Mouse (Mus musculus): ENCODE measurements around the gene Oas1g. TPM values are rescaled to one million over a fixed set of nuclear protein-coding genes. Genes with fewer than 3 reads are reported as not detected.
"Not testable (repeated sequence)": the region's sequence is repeated elsewhere in the genome, so short reads cannot be mapped to it uniquely, and the experiment has no call there.

The Oas1g gene
- total RNA-seq, 2 experiments from 2014 or later = not detected

GRCm38 (mm10) chr5:120890991-120891390 lies 3.6 kb upstream of the Oas1g start:
- DNase-seq (ENCODE audit: low spot score in 2 of 2) = no peak

DNA sequence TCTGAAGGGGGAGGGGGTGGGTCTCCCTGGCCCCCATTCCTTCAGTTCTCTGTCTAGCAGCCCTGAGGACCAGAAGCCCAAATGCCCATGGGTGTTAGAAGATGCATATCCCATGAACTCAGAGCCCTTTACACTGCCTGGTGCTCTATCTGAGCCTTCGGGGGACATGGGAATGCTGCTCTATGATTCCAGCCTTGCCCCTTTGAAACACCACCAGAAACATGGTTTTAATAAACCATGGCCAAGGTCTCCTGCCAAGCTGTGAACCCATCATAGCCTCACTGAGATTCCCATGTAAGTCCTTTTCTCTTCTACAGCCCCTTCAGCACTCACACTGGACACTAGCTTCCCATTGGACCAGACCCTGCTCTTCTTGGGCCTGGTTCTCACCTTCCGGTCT lies 2.6 kb upstream of the Oas1g start:
- no peak for DNase-seq (ENCODE audit: low spot score in 2 of 2)

DNA sequence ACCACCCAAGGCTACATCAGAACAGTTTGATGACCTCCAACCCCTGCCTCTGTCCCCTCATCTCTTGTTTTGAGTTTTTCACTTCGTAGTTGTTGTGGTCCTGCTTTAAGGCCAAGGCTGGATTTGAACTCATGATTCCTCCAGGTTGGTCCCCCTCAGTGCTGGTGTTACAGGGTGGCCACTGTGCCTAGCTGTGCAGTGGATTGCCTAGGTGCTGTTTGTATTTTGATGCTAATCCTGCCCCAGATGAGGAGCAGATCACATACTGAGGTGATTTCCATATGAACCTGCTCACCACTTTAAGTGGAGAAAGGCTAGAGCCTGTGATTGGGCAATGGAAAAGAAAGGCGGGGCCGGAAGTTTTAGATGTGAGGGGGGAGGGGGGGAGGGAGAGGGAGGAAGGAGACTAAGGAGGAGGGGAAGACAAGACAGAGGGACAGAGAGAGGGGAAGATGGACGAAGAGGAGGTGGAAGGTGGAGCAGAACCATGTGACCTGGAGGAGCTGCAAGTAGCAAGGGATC lies 942 bp upstream of the Oas1g start:
- not testable (repeated sequence) for DNase-seq (ENCODE audit: low spot score in 2 of 2)

- DNase-seq (ENCODE audit: low spot score in 2 of 2) = no peak
Observed at GRCm38 (mm10) chr5:120887831-120888230, 418 bp upstream of the Oas1g start.

DNA sequence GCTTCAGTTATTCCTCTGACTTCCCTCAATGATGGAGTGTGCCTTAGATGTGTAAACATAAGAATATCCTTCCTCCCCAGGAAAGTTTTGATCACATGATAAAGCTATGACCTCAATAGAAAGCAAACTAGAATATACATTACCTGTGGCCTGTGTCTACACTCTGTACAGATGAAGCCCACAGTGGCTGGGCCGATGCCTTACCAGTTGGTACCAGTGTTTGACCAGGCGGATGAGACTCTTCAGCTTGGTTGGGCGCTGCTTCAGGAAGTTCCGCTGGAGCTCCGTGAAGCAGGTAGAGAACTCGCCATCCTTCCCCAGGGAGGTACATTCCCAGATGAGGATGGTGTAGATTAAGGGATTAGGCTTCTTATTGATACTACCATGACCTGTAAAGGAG lies 5.7 kb downstream of the Oas1g start:
- not testable (repeated sequence) for DNase-seq (ENCODE audit: low spot score in 2 of 2)

GRCm38 (mm10) chr5:120878803-120879202 lies 8.6 kb downstream of the Oas1g start:
- not testable (repeated sequence) for DNase-seq (ENCODE audit: low spot score in 2 of 2)

- DNase-seq (ENCODE audit: low spot score in 2 of 2) = not testable (repeated sequence)
Observed at GRCm38 (mm10) chr5:120877407-120877806, 10.0 kb downstream of the Oas1g start.

- not testable (repeated sequence) for DNase-seq (ENCODE audit: low spot score in 2 of 2)
Observed at GRCm38 (mm10) chr5:120876839-120877238, 10.6 kb downstream of the Oas1g start.

- no peak for DNase-seq (ENCODE audit: low spot score in 2 of 2)
Observed at GRCm38 (mm10) chr5:120871469-120871868, 15.9 kb downstream of the Oas1g start.

DNA sequence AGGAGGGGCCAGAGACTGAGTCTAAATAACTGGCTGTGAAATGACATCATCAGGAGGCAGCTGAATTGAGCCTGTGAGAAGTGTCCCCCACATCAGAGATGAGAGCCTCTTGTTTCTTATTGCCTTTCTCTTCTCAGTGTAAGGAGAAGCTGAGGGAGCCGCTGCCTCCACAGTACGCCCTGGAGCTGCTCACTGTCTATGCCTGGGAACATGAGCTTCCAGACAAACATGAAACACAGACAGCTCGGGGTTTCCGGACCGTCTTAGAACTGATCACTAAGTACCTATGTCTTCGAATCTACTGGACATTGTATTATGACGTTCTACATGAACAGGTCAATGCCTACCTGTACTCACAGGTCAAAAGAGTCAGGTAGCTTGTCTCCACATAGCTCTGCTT lies 16.6 kb downstream of the Oas1g start:
- DNase-seq (ENCODE audit: low spot score in 2 of 2) = no peak

- DNase-seq (ENCODE audit: low spot score in 2 of 2) = no peak
Observed at GRCm38 (mm10) chr5:120870081-120870480, 17.3 kb downstream of the Oas1g start.

- no peak for DNase-seq (ENCODE audit: low spot score in 2 of 2)
Observed at GRCm38 (mm10) chr5:120869436-120870015, 17.9 kb downstream of the Oas1g start.

GRCm38 (mm10) chr5:120865336-120865860 lies 22.0 kb downstream of the Oas1g start:
- no peak for DNase-seq (ENCODE audit: low spot score in 2 of 2)

GRCm38 (mm10) chr5:120861121-120861520 lies 26.3 kb downstream of the Oas1g start, which contains the start of gene Oas1h:
Gene Oas1h, plus strand, starts transcription at chr5:120861421.
- no peak for DNase-seq (ENCODE audit: low spot score in 2 of 2)

DNA sequence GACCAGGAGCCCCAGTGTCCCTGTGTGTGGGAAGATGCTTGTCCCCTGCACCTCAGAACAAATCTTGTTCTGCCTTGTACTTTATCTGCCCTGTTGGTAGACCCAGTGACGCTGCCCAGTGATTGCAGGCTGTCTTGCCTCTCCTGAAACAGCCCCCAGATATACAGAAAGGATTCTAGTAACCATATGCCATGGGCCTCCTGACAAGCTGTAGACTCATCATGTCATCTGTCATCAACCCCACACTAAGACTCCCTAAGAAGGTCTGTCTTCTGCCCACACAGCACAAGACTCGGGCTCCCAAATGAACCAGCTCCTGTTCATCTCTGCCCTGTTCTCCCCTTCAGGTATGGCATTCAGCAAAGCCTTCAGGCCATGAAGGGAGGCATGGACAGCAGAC lies 28.2 kb downstream of the Oas1g start:
- DNase-seq (ENCODE audit: low spot score in 2 of 2) = peak; percentile 14 to 74

DNA sequence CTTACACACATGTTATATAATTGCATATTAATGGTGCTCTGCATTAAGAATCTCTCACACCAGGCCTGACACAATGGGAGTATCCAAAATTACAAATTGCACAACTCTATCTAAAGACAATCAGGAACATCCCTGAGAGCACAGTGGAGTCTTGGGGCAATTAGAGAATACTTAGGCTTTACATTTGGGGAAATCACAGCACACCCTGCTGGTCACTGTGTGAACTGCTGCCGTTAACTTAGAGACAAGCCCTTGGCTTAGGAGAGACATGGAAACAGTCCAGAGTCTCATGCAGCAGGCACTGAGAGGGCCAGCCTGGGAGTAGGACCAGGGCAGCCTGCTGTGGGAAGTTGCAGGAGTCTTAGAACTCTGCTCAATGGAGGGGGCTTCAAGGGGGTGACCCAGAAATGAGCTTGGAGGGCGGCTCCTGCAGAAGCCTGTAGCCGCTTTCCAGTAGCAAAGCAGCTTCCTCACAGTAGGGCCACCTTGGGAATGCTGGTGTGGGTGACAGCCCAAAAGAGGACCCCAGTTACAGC lies 37.7 kb downstream of the Oas1g start:
- peak in 1 of 2 experiments; percentile 44 for DNase-seq (ENCODE audit: low spot score in 2 of 2)

DNA sequence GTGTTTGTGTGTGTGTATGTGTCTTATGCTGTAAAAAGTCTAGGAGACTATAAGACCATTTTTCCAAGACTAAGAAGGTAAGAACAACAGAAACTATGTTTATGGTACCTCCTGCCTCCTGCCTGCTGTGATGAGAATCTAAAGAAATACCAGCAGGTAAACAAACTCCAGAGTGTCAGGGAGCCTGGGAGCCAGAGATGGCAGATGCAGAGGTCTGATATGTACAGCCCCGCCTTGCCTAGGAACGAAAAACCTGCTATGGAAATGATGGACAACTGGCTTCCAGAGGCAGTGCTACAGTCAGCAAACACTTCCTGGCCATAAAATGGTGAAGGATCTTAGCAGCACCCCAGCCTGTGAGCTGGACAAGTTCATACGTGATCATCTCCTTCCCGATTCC lies 40.3 kb downstream of the Oas1g start, which contains the start of gene Oas1f:
Oas1f (plus strand) TSS at position 301 of the 400 bp plus-strand sequence.
- no peak for DNase-seq (ENCODE audit: low spot score in 2 of 2)

- no peak for DNase-seq (ENCODE audit: low spot score in 2 of 2)
Observed at GRCm38 (mm10) chr5:120844713-120845112, 42.7 kb downstream of the Oas1g start.

DNA sequence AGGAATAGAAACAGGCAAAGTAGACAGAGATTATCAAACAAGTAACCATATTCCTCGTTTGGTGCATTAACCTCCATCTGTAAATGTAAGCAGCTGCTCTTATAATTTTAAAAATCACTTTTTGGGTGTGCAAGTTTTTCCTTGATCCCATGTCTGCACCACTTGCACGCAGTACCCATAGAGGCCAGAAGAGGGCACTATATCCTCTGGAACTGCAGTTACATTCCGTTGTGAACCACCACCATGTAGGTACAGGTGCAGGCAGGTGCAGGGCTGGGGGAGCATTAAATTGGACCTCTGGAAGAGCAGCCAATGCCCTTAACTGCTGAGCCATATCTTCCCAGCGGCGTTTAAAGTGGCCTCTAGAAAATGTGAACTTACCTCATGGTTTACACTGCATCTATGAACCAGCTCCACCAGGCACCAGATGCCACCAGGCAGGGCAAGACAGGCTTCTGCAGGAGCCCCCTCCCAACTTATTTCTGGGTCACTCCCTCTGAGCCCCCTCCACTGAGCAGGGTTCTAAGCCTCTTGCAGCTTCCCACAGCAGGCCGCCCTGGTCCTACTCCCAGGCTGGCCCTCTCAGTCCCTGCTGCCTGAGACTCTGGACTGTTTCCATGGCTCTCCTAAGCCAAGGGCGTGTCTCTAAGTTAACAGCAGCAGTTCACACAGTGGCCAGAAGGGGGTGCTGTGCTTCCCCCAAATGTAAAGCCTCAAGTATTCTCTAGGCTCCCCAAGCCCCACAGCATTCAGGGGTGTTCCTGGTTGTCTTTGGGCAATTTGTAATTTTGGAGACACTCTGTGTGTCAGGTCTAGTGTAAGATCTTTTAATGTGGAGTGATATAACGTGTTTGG lies 50.5 kb downstream of the Oas1g start:
- peak in 1 of 2 experiments; percentile 48 for DNase-seq (ENCODE audit: low spot score in 2 of 2)

DNA sequence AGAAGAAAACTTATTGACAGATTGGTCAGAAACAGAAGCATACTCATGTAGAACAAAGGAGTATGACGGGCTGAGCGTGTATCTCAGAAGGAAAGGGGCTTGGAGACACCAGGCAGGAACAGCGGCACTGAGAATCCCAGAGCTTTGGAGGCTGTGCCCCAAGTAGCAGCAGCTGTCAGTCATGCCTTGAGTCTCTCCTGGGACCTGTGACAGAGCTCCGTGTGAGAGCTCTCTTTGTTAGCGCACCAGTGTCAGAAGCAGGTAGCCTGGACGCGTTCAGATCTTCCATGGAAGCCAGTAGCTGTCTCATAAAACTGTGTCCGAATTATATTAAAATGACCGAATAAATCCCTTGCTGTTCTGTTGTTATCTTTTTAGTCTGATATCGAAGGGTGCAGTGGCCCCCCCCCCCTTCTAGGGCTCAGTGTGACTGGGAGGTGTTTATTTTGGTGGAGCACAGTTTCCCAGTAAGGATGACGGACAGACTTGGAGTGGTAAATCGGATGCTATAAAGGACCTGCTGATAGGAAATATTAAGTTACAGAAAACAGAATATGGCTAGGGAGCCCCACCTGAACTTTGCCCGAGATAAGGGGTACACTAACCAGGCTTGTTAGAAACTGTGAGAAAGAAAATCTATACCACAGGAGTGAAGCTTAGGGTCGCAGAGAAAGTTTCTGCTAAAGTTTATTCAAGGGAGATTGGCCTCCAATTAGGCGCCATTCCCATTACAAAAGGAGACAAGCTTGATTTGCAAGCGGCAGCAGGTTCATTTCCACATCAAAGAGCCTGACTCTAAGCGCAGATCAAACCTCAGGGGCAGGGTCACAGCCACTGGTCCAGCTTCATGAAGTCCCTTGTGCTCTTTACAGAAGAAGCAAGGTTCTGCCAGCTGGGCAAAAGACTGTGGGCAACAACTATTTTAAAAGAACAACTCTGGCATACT lies 53.8 kb downstream of the Oas1g start:
- DNase-seq (ENCODE audit: low spot score in 2 of 2) = no peak

GRCm38 (mm10) chr5:120831031-120831430 lies 56.4 kb downstream of the Oas1g start:
- DNase-seq (ENCODE audit: low spot score in 2 of 2) = no peak
